Mouse (Mus musculus) heart, adult 2 months (tissue): ENCODE measurements around the gene Fyn. TPM values are rescaled to one million over a fixed set of nuclear protein-coding genes. Genes with fewer than 3 reads are reported as not detected.

ENCODE experiments used
- DNase-seq, 2 experiments: peaks; one replicate each; pipeline ENCODE4 v3.0.0; 2021
- H3K27ac ChIP-seq: fragments of 200-600 bp; 2 replicates; pipeline ENCODE4 v1.8.1; 2022
- H3K27me3 ChIP-seq: fragments of 200-500 bp; 2 replicates; pipeline ENCODE4 v1.6.1; 2012; ENCODE audit warnings: mild to moderate bottlenecking, low read length, inconsistent platforms, mixed read lengths; ENCODE audit not compliant: control insufficient read depth, insufficient read depth
- H3K36me3 ChIP-seq: fragments of 200-500 bp; 2 replicates; pipeline ENCODE4 v1.6.1; 2012; ENCODE audit warnings: low read length, inconsistent platforms; ENCODE audit not compliant: control insufficient read depth, insufficient read depth
- H3K4me1 ChIP-seq: fragments of 200-500 bp; 2 replicates; pipeline ENCODE4 v1.6.1; 2011; ENCODE audit warnings: low read length; ENCODE audit not compliant: control insufficient read depth, insufficient read depth
- H3K4me3 ChIP-seq: fragments of 200-600 bp; 2 replicates; pipeline ENCODE4 v1.8.1; 2022
- H3K79me2 ChIP-seq: fragments of 200-500 bp; replicated peaks from 2 replicates; pipeline ENCODE4 v1.6.1; 2012; ENCODE audit warnings: mild to moderate bottlenecking, inconsistent platforms, low read length, moderate library complexity, mixed read lengths; ENCODE audit not compliant: control insufficient read depth, insufficient read depth
- H3K9ac ChIP-seq: fragments of 200-500 bp; 2 replicates; pipeline ENCODE4 v1.6.1; 2012; ENCODE audit warnings: low read depth, mild to moderate bottlenecking, control low read depth, inconsistent platforms, low read length, mixed read lengths
- CTCF ChIP-seq: fragments of 200-600 bp; IDR thresholded peaks from 2 replicates; pipeline ENCODE4 v1.8.1; 2022; ENCODE audit warnings: antibody characterized with exemption, mild to moderate bottlenecking, moderate library complexity
- EP300 ChIP-seq: fragments of 200-500 bp; IDR thresholded peaks from 2 replicates; pipeline ENCODE4 v1.6.1; 2011; ENCODE audit warnings: low read depth, low read length, control low read depth; ENCODE audit not compliant: insufficient read depth
- POLR2A ChIP-seq: fragments of 200-500 bp; IDR thresholded peaks from 2 replicates; pipeline ENCODE4 v1.6.1; 2011; ENCODE audit warnings: mild to moderate bottlenecking, low read depth, low read length, control low read depth; ENCODE audit not compliant: insufficient read depth
- WGBS: fragments of 180-500 bp; shearing (Covaris S2); methylation state at CpG from one replicate; pipeline ENCODE4 v1.1.7; 2018; 5-methylcytosine and 5-hydroxymethylcytosine counted together
- intact Hi-C: fragments of 180-260 bp; cut with DNase I; formaldehyde crosslinking; loops from one replicate; pipeline ENCODE4 v1.15.1; 2025
- polyA plus RNA-seq: library from polyadenylated mRNA; depleted of rRNA; stranded (reverse); fragments of >200 nt; gene quantifications from 2 replicates; pipeline ENCODE4 v1.2.3, GENCODE M21; 2012
- total RNA-seq, 2 experiments: library from RNA; stranded (reverse); gene quantifications; 2 replicates each; pipeline ENCODE4 v1.2.3; 2021

Gene Fyn
- total and polyA plus RNA-seq, 3 experiments: 23.2 to 29.7 (median 26.1) TPM

GRCm38 (mm10) chr10:39371467-39371866, 2.8 kb downstream of the Fyn start:
- Histone ChIP-seq H3K4me3 (peak overlapping the region; percentile 93), H3K27ac (peak overlapping the region; percentile 96), H3K4me1 (peaks cover 14% of the 10 kb centered on the region), H3K79me2 (peaks cover 5% of the 10 kb centered on the region; the same call in 1 of the 2 replicates), H3K36me3 (peaks cover 27% of the 10 kb centered on the region), H3K9ac (no peak overlapping the region), H3K27me3 (no peaks in the 10 kb centered on the region)
- TF ChIP-seq POLR2A (no peak), CTCF (no peak), EP300 (no peak)
- 48% methylated on average over 2 of the region's 2 CpGs for WGBS
- no peak for DNase-seq
- intact Hi-C loops: loop anchor here (2.0 to 5.0 kb wide), 3 partner anchors 31 to 131 kb away; no protein-coding TSS in a partner anchor

- Histone ChIP-seq H3K4me3 (no peak overlapping the region), H3K4me1 (peaks cover 19% of the 10 kb centered on the region), H3K9ac (no peak overlapping the region), H3K27me3 (no peaks in the 10 kb centered on the region), H3K36me3 (peaks cover 28% of the 10 kb centered on the region), H3K27ac (peak overlapping the region; percentile 96; the same call in 1 of the 2 replicates), H3K79me2 (peaks cover 8% of the 10 kb centered on the region; the same call in 1 of the 2 replicates)
- no peak for DNase-seq
- intact Hi-C loops: loop anchor here (2.0 to 5.0 kb wide), 4 partner anchors 15 to 130 kb away; no protein-coding TSS in a partner anchor
- 30% methylated on average over 5 of the region's 5 CpGs for WGBS
- TF ChIP-seq POLR2A (no peak), EP300 (no peak), CTCF (no peak)
Observed at GRCm38 (mm10) chr10:39371991-39372390, 3.3 kb downstream of the Fyn start.

- DNase-seq: no peak
- H3K4me1 ChIP-seq: peaks cover 29% of the 10 kb centered on the region
- 0 out of 2 replicates have a peak overlapping the region, but pooled peaks have one; percentile 10 for H3K9ac ChIP-seq
- peaks cover 26% of the 10 kb centered on the region for H3K36me3 ChIP-seq
- TF ChIP-seq POLR2A: no peak
- no peak for TF ChIP-seq EP300
- no peak for TF ChIP-seq CTCF
- H3K27ac ChIP-seq: peak overlapping the region; percentile 26
- WGBS: 53% methylated on average over 9 of the region's 9 CpGs
- H3K27me3 ChIP-seq: no peaks in the 10 kb centered on the region
- H3K4me3 ChIP-seq: no peak overlapping the region
- intact Hi-C loops: no loop called here
- peaks cover 9% of the 10 kb centered on the region; the same call in 1 of the 2 replicates for H3K79me2 ChIP-seq
Observed at GRCm38 (mm10) chr10:39376676-39377075, 8.0 kb downstream of the Fyn start.

DNA sequence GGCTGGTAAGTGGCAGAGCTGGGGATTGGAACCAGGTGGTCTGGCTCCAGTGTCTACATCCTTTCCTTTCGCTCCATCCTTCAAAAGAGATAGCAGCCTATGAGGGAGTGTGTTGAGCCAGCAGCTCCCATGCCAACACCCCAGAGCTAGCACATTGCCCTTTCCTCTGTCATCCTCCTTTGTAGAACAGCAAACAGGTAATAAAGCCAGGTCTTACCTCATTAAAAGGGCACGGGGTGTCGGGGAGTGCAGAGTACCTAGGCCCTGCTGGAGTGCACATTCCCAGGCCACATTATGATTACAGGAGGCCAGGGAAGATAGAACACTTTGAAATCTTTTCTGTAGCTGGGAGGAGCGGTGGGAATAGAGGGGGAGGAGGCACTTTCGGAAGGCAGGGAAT, 8.6 kb downstream of the Fyn start:
- Histone ChIP-seq H3K27me3 (no peaks in the 10 kb centered on the region), H3K4me1 (peaks cover 27% of the 10 kb centered on the region), H3K9ac (no peak overlapping the region), H3K27ac (no peak overlapping the region), H3K4me3 (no peak overlapping the region), H3K79me2 (peaks cover 7% of the 10 kb centered on the region; the same call in 1 of the 2 replicates), H3K36me3 (peaks cover 21% of the 10 kb centered on the region)
- no peak for DNase-seq
- no peak for TF ChIP-seq EP300
- no peak for TF ChIP-seq CTCF
- TF ChIP-seq POLR2A: no peak
- intact Hi-C loops: no loop called here
- WGBS: 52% methylated on average over 5 of the region's 5 CpGs

DNA sequence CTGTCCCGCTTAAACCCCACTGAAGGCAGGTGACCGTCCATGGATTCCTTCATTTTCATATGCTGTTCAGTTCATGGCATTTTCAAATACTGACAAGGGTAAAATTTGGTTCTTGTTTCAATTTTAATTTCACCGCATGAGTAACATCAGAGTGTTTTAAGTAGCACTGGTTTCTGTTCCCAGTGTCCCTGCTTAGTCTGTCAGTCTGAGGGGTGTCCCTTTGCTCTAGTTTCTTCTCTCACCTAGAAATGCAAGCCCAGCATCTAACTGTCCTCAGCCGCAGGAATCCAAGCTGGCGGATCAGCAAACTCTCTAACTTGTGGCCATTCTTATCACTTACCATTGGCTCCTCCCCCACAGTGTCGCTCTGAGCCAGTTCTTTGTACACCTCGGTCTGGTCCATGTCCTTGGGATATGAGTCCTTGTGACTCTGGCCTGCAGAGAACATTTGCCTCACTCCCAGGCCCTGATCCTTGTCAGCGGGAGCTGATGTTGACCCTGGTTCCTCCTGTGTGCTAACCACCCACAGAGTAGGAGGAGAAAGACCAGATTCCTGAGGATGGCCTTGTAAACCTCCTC, 9.5 kb downstream of the Fyn start:
- Histone ChIP-seq H3K4me1 (peaks cover 30% of the 10 kb centered on the region), H3K27me3 (no peaks in the 10 kb centered on the region), H3K9ac (no peak overlapping the region), H3K4me3 (no peak overlapping the region), H3K79me2 (peaks cover 9% of the 10 kb centered on the region), H3K36me3 (peaks cover 24% of the 10 kb centered on the region), H3K27ac (peak overlapping the region; percentile 29; the same call in 1 of the 2 replicates)
- 45% methylated on average over 8 of the region's 8 CpGs for whole genome bisulfite sequencing
- intact Hi-C loops: no loop called here
- DNase-seq: peak in 1 of 2 experiments; percentile 43
- TF ChIP-seq POLR2A (no peak), EP300 (peak; percentile 71), CTCF (no peak)

GRCm38 (mm10) chr10:39379287-39379686, 10.6 kb downstream of the Fyn start:
- intact Hi-C loops: no loop called here
- Histone ChIP-seq H3K27ac (no peak overlapping the region), H3K27me3 (no peaks in the 10 kb centered on the region), H3K9ac (no peak overlapping the region), H3K79me2 (peaks cover 9% of the 10 kb centered on the region), H3K4me1 (peaks cover 27% of the 10 kb centered on the region), H3K36me3 (peaks cover 19% of the 10 kb centered on the region), H3K4me3 (no peak overlapping the region)
- DNase-seq: no peak
- 58% methylated on average over 10 of the region's 10 CpGs for WGBS
- TF ChIP-seq EP300: no peak
- no peak for TF ChIP-seq POLR2A
- no peak for TF ChIP-seq CTCF
